Mouse (Mus musculus) effector memory CD4-positive, alpha-beta T cell, adult 7 months (primary cell): Measurements from ENCODE around the gene Celf3. TPM values are rescaled to one million over a fixed set of nuclear protein-coding genes. Genes with fewer than 3 reads are reported as not detected.

Source experiments
- polyA plus RNA-seq: library from polyadenylated mRNA; unstranded; fragments of 100-300 nt; shearing (Covaris generic); gene quantifications from one replicate; pipeline ENCODE4 v1.2.1, GENCODE M21; 2017

Celf3 gene
- polyA plus RNA-seq = 2.7 TPM

GRCm38 (mm10) chr3:94477981-94478422 is at the start of gene Celf3:
Celf3 (plus strand) TSS chr3:94478295.

GRCm38 (mm10) chr3:94442951-94443596 is 35.0 kb upstream of the Celf3 start, which contains the start of gene Mrpl9:
Mrpl9 (plus strand) TSS chr3:94443318.

GRCm38 (mm10) chr3:94443597-94443964 is 34.5 kb upstream of the Celf3 start, which contains the start of gene Oaz3:
Oaz3 (minus strand) TSS chr3:94443915.

GRCm38 (mm10) chr3:94480291-94480884 is 2.3 kb downstream of the Celf3 start, which contains the start of gene Riiad1:
Riiad1 (minus strand) TSS chr3:94480341.

Other genes starting within 250 kb of the Celf3 start
- not detected for gene Gm4778, start 214.3 kb upstream of the Celf3 start, polyA plus RNA-seq
- gene Them4, start 168.2 kb upstream of the Celf3 start, polyA plus RNA-seq = 2.7 TPM
- gene Them5, start 136.2 kb upstream of the Celf3 start, polyA plus RNA-seq = not detected
- not detected for gene C2cd4d, start 115.9 kb upstream of the Celf3 start, polyA plus RNA-seq
- not detected for gene Rorc, start 105.5 kb upstream of the Celf3 start, polyA plus RNA-seq
- gene Lingo4, start 79.8 kb upstream of the Celf3 start, polyA plus RNA-seq = not detected
- gene Tdrkh, start 65.0 kb upstream of the Celf3 start, polyA plus RNA-seq = 0.85 TPM
- 63.0 TPM for gene Mrpl9, start 35.0 kb upstream of the Celf3 start, polyA plus RNA-seq
- 2.0 TPM for gene Oaz3, start 34.4 kb upstream of the Celf3 start, polyA plus RNA-seq
- not detected for gene Riiad1, start 2.0 kb downstream of the Celf3 start, polyA plus RNA-seq
- gene Snx27, start 104.4 kb downstream of the Celf3 start, polyA plus RNA-seq = 10.6 TPM
- gene Gm10972, start 164.8 kb downstream of the Celf3 start, polyA plus RNA-seq = not detected
- gene Tuft1, start 180.6 kb downstream of the Celf3 start, polyA plus RNA-seq = 3.3 TPM
- not detected for gene Selenbp2, start 215.3 kb downstream of the Celf3 start, polyA plus RNA-seq